Mouse (Mus musculus): ENCODE measurements around the gene 5730455P16Rik. TPM values are rescaled to one million over a fixed set of nuclear protein-coding genes. Genes with fewer than 3 reads are reported as not detected.
A peak's percentile ranks its signal among the peaks of the same experiment; 100 is the strongest.

5730455P16Rik gene
- polyA plus RNA-seq, 1 experiment from 2014 or later, result 37.4 TPM

- no peak overlapping the region for H3K27ac ChIP-seq
- H3K27me3 ChIP-seq (replicated peaks), result no peaks in the 10 kb centered on the region
- H3K4me3 ChIP-seq, result no peak overlapping the region
- H3K4me2 ChIP-seq, result no peak overlapping the region
- no peak overlapping the region for H3K9ac ChIP-seq
- peaks cover 27% of the 10 kb centered on the region for H3K36me3 ChIP-seq (replicated peaks)
- 100% methylated on average over 1 of the region's 1 CpGs for WGBS
- H3K9me3 ChIP-seq, result no peaks in the 10 kb centered on the region
- no peaks in the 10 kb centered on the region for H3K4me1 ChIP-seq
- ATAC-seq (replicated peaks), result no peak
These were observed 8.9 kb downstream of the 5730455P16Rik start for GRCm38 (mm10) chr11:80368949-80369348.

GRCm38 (mm10) chr11:80354832-80355231 is 23.0 kb downstream of the 5730455P16Rik start:
- Histone ChIP-seq H3K27me3 (replicated peaks) (no peaks in the 10 kb centered on the region), H3K4me1 (no peaks in the 10 kb centered on the region), H3K27ac (no peak overlapping the region), H3K4me2 (no peak overlapping the region), H3K9me3 (no peaks in the 10 kb centered on the region), H3K9ac (no peak overlapping the region), H3K36me3 (replicated peaks) (no peaks in the 10 kb centered on the region), H3K4me3 (no peak overlapping the region)
- 42% methylated on average over 4 of the region's 4 CpGs for WGBS
- ATAC-seq (replicated peaks), result no peak

- Histone ChIP-seq H3K4me3 (no peak overlapping the region), H3K36me3 (replicated peaks) (no peaks in the 10 kb centered on the region), H3K9ac (no peak overlapping the region), H3K9me3 (no peaks in the 10 kb centered on the region), H3K27me3 (replicated peaks) (no peaks in the 10 kb centered on the region), H3K27ac (no peak overlapping the region), H3K4me2 (no peak overlapping the region), H3K4me1 (no peaks in the 10 kb centered on the region)
- ATAC-seq (replicated peaks), result no peak
- 70% methylated on average over 5 of the region's 5 CpGs for WGBS
These were observed 25.9 kb downstream of the 5730455P16Rik start for GRCm38 (mm10) chr11:80351832-80352430.

GRCm38 (mm10) chr11:80342482-80342881 is 35.4 kb downstream of the 5730455P16Rik start:
- WGBS, result 12% methylated on average over 2 of the region's 2 CpGs
- no peaks in the 10 kb centered on the region for H3K27me3 ChIP-seq (replicated peaks)
- no peaks in the 10 kb centered on the region for H3K9me3 ChIP-seq
- H3K9ac ChIP-seq, result peak overlapping the region; percentile 2; the same call in 1 of the 2 replicates
- no peak overlapping the region for H3K4me3 ChIP-seq
- ATAC-seq (replicated peaks), result no peak
- no peak overlapping the region for H3K4me2 ChIP-seq
- H3K27ac ChIP-seq, result 0 out of 2 replicates have a peak overlapping the region, but pooled peaks have one; percentile 9
- H3K4me1 ChIP-seq, result 0 out of 2 replicates have a peak, but pooled peaks cover 3% of the 10 kb centered on the region
- H3K36me3 ChIP-seq (replicated peaks), result no peaks in the 10 kb centered on the region

- WGBS, result 12% methylated on average over 6 of the region's 6 CpGs
- no peak for ATAC-seq (replicated peaks)
- peak overlapping the region; percentile 68 for H3K27ac ChIP-seq
These were observed 41.5 kb downstream of the 5730455P16Rik start for GRCm38 (mm10) chr11:80336351-80336730.

GRCm38 (mm10) chr11:80335609-80336350 is 42.1 kb downstream of the 5730455P16Rik start:
- WGBS, result 2% methylated on average over 7 of the region's 7 CpGs
- H3K9ac ChIP-seq, result no peak overlapping the region
- no peaks in the 10 kb centered on the region for H3K27me3 ChIP-seq (replicated peaks)
- peak overlapping the region; percentile 68 for H3K27ac ChIP-seq
- H3K4me1 ChIP-seq, result peaks cover 19% of the 10 kb centered on the region
- H3K9me3 ChIP-seq, result no peaks in the 10 kb centered on the region
- no peaks in the 10 kb centered on the region for H3K36me3 ChIP-seq (replicated peaks)
- H3K4me3 ChIP-seq, result no peak overlapping the region
- H3K4me2 ChIP-seq, result no peak overlapping the region
- peak; percentile 80 for ATAC-seq (replicated peaks)

More at GRCm38 (mm10) chr11:80336351-80336730, 41.5 kb downstream of the 5730455P16Rik start:
- no peaks in the 10 kb centered on the region for H3K36me3 ChIP-seq (replicated peaks)
- no peak overlapping the region for H3K4me3 ChIP-seq
- H3K27me3 ChIP-seq (replicated peaks), result no peaks in the 10 kb centered on the region
- H3K9ac ChIP-seq, result no peak overlapping the region
- H3K9me3 ChIP-seq, result no peaks in the 10 kb centered on the region
- no peak overlapping the region for H3K4me2 ChIP-seq
- peaks cover 19% of the 10 kb centered on the region for H3K4me1 ChIP-seq

GRCm38 (mm10) chr11:80332709-80333400 is 45.0 kb downstream of the 5730455P16Rik start:
- Histone ChIP-seq H3K9me3 (no peaks in the 10 kb centered on the region), H3K27me3 (replicated peaks) (no peaks in the 10 kb centered on the region), H3K4me1 (peaks cover 19% of the 10 kb centered on the region), H3K4me3 (no peak overlapping the region), H3K27ac (no peak overlapping the region), H3K36me3 (replicated peaks) (no peaks in the 10 kb centered on the region), H3K9ac (no peak overlapping the region), H3K4me2 (no peak overlapping the region)
- ATAC-seq (replicated peaks), result no peak
- WGBS, result 72% methylated on average over 12 of the region's 12 CpGs

- no peak overlapping the region for H3K4me2 ChIP-seq
- H3K36me3 ChIP-seq (replicated peaks), result no peaks in the 10 kb centered on the region
- no peak overlapping the region for H3K9ac ChIP-seq
- H3K27me3 ChIP-seq (replicated peaks), result no peaks in the 10 kb centered on the region
- peaks cover 4% of the 10 kb centered on the region; the same call in 1 of the 2 replicates for H3K4me1 ChIP-seq
- ATAC-seq (replicated peaks), result no peak
- no peak overlapping the region for H3K27ac ChIP-seq
- no peaks in the 10 kb centered on the region for H3K9me3 ChIP-seq
- WGBS, result 82% methylated on average over 6 of the region's 6 CpGs
- H3K4me3 ChIP-seq, result no peak overlapping the region
These were observed 53.2 kb downstream of the 5730455P16Rik start for GRCm38 (mm10) chr11:80324636-80325035.

GRCm38 (mm10) chr11:80323255-80323654 is 54.6 kb downstream of the 5730455P16Rik start:
- H3K9me3 ChIP-seq, result no peaks in the 10 kb centered on the region
- no peak overlapping the region for H3K27ac ChIP-seq
- H3K4me3 ChIP-seq, result no peak overlapping the region
- peaks cover 4% of the 10 kb centered on the region; the same call in 1 of the 2 replicates for H3K4me1 ChIP-seq
- no peak for ATAC-seq (replicated peaks)
- H3K9ac ChIP-seq, result no peak overlapping the region
- no peak overlapping the region for H3K4me2 ChIP-seq
- 49% methylated on average over 13 of the region's 13 CpGs for WGBS
- no peaks in the 10 kb centered on the region for H3K27me3 ChIP-seq (replicated peaks)
- no peaks in the 10 kb centered on the region for H3K36me3 ChIP-seq (replicated peaks)

- Histone ChIP-seq H3K4me2 (no peak overlapping the region), H3K9ac (no peak overlapping the region), H3K36me3 (replicated peaks) (no peaks in the 10 kb centered on the region), H3K4me1 (peaks cover 33% of the 10 kb centered on the region), H3K9me3 (no peaks in the 10 kb centered on the region), H3K27me3 (replicated peaks) (no peaks in the 10 kb centered on the region), H3K4me3 (no peak overlapping the region), H3K27ac (peak overlapping the region; percentile 66)
- ATAC-seq (replicated peaks), result peak; percentile 87
- WGBS, result 25% methylated on average over 10 of the region's 10 CpGs
These were observed 61.8 kb downstream of the 5730455P16Rik start for GRCm38 (mm10) chr11:80315743-80316639.

GRCm38 (mm10) chr11:80313944-80314343 is 63.9 kb downstream of the 5730455P16Rik start:
- H3K9me3 ChIP-seq, result no peaks in the 10 kb centered on the region
- H3K4me2 ChIP-seq, result no peak overlapping the region
- H3K27me3 ChIP-seq (replicated peaks), result no peaks in the 10 kb centered on the region
- ATAC-seq (replicated peaks), result no peak
- peaks cover 34% of the 10 kb centered on the region for H3K4me1 ChIP-seq
- H3K27ac ChIP-seq, result no peak overlapping the region
- no peak overlapping the region for H3K4me3 ChIP-seq
- H3K36me3 ChIP-seq (replicated peaks), result no peaks in the 10 kb centered on the region
- no peak overlapping the region for H3K9ac ChIP-seq
- 79% methylated on average over 4 of the region's 4 CpGs for WGBS
